Mouse (Mus musculus) kidney, postnatal 0 days (tissue): ENCODE data around the gene Zfp839. TPM values are rescaled to one million over a fixed set of nuclear protein-coding genes. Genes with fewer than 3 reads are reported as not detected.

ENCODE experiments used
- ATAC-seq: fragments of 200-750 bp; cut with Nextera tagmentation; replicated peaks from 2 replicates; pipeline ENCODE4 v1.8.0; 2017; ENCODE audit warnings: low read depth, moderate number of reproducible peaks, moderate TSS enrichment, moderate library complexity; ENCODE audit not compliant: low FRiP score
- DNase-seq: peaks from one replicate; pipeline ENCODE4 v3.0.0-alpha.2; 2016; ENCODE audit warnings: low spot score
- H3K27ac ChIP-seq: fragments of 300-500 bp; sonication (generic); 2 replicates; pipeline ENCODE4 v1.5.1; 2014; ENCODE audit warnings: mild to moderate bottlenecking
- H3K27me3 ChIP-seq: fragments of 300-500 bp; sonication (generic); 2 replicates; pipeline ENCODE4 v1.6.1; 2014; ENCODE audit warnings: low read length, mixed read lengths; ENCODE audit not compliant: insufficient read depth
- H3K36me3 ChIP-seq: fragments of 300-500 bp; sonication (generic); 2 replicates; pipeline ENCODE4 v1.6.1; 2014; ENCODE audit warnings: low read length, mixed read lengths; ENCODE audit not compliant: insufficient read depth
- H3K4me1 ChIP-seq: fragments of 300-500 bp; sonication (generic); replicated peaks from 2 replicates; pipeline ENCODE4 v1.6.1; 2014; ENCODE audit warnings: antibody characterized with exemption, low read length, mixed read lengths; ENCODE audit not compliant: insufficient read depth
- H3K4me2 ChIP-seq: fragments of 300-500 bp; sonication (generic); 2 replicates; pipeline ENCODE4 v1.6.1; 2014; ENCODE audit warnings: mild to moderate bottlenecking, low read length, moderate library complexity, mixed read lengths
- H3K4me3 ChIP-seq: fragments of 300-500 bp; sonication (generic); replicated peaks from 2 replicates; pipeline ENCODE4 v1.5.1; 2014; ENCODE audit warnings: low read depth, low read length
- H3K9ac ChIP-seq: fragments of 300-500 bp; sonication (generic); 2 replicates; pipeline ENCODE4 v1.6.1; 2014; ENCODE audit warnings: low read depth, low read length
- H3K9me3 ChIP-seq: fragments of 300-500 bp; sonication (generic); replicated peaks from 2 replicates; pipeline ENCODE4 v1.6.1; 2016; ENCODE audit warnings: low read length, inconsistent platforms, mixed read lengths
- CTCF ChIP-seq: IDR thresholded peaks from 2 replicates; pipeline ENCODE4 v1.5.1; 2016; ENCODE audit warnings: antibody characterized with exemption, low read depth, mild to moderate bottlenecking, moderate library complexity
- WGBS: fragments of 180-500 bp; shearing (Covaris S2); extraction: QIAGEN DNeasy Blood & Tissue Kit; methylation state at CpG from one replicate; pipeline ENCODE4 v1.1.7; 2014; 5-methylcytosine and 5-hydroxymethylcytosine counted together
- polyA plus RNA-seq: library from polyadenylated mRNA; unstranded; fragments of >200 nt; fragmentation: Nextera tagmentation; extraction: Ambion mirVana; gene quantifications from 2 replicates; pipeline ENCODE4 v1.2.1, GENCODE M21; 2015

Gene Zfp839
- polyA plus RNA-seq, 1 experiment from 2014 or later = 2.2 TPM

DNA sequence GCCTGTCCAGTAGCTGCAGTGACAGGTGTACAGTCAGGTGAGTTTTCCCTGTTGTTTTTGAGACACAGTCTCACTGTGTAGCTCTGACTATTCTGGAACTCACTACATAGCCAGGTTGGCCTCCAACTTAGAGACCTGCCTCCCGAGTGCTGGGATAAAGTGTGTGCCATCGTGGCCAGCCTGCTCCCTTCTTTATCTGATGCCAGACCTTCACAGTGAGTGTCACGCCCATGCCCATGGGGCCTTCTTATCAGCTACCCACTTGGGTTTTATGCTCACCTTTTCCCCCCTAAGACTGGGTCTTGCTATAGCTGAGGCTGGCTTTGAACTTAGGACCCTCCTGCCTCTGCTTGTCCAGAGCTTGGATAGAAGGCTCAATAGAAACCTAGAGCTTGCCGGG lies 20.1 kb downstream of the Zfp839 start:
- DNase-seq (no peak), ATAC-seq (no peak)
- H3K27me3 ChIP-seq = no peaks in the 10 kb centered on the region
- no peaks in the 10 kb centered on the region for H3K4me1 ChIP-seq
- H3K9ac ChIP-seq = no peak overlapping the region
- H3K4me2 ChIP-seq = no peak overlapping the region
- no peak overlapping the region for H3K4me3 ChIP-seq
- H3K36me3 ChIP-seq = peaks cover 54% of the 10 kb centered on the region
- no peak overlapping the region for H3K27ac ChIP-seq
- H3K9me3 ChIP-seq = no peaks in the 10 kb centered on the region
- no peak for TF ChIP-seq CTCF
- WGBS = 89% methylated on average over 4 of the region's 4 CpGs

GRCm38 (mm10) chr12:110871247-110871646 lies 21.2 kb downstream of the Zfp839 start:
- Histone ChIP-seq H3K27ac (no peak overlapping the region), H3K9ac (no peak overlapping the region), H3K9me3 (no peaks in the 10 kb centered on the region), H3K36me3 (peaks cover 52% of the 10 kb centered on the region), H3K4me1 (no peaks in the 10 kb centered on the region), H3K4me3 (no peak overlapping the region), H3K27me3 (no peaks in the 10 kb centered on the region), H3K4me2 (no peak overlapping the region)
- no peak for TF ChIP-seq CTCF
- WGBS = 96% methylated on average over 5 of the region's 5 CpGs
- no peak for ATAC-seq
- DNase-seq = no peak

DNA sequence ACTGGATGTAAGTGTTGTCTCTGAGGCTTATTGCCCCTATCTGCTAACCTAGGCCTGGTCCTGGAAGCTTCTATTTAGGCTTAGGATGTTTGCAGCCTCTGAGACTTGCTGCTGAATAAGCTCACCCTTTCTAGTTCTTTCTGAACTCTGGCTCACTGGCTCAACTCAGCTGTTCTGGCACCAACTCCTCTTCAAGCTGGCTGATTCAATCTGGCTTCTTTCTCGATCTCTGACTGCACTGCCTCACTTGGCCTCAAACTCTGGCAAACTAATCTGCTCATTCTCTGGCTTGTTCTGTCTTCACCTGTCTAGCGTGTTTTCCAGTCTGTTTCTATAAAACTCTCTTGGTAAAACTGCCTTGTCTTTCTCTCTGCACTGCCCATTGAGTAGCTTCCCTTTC lies 25.3 kb downstream of the Zfp839 start:
- no peaks in the 10 kb centered on the region for H3K27me3 ChIP-seq
- H3K4me2 ChIP-seq = no peak overlapping the region
- no peak overlapping the region for H3K9ac ChIP-seq
- H3K4me3 ChIP-seq = no peak overlapping the region
- WGBS = 93% methylated on average over 2 of the region's 2 CpGs
- H3K36me3 ChIP-seq = peaks cover 47% of the 10 kb centered on the region
- H3K9me3 ChIP-seq = no peaks in the 10 kb centered on the region
- ATAC-seq = no peak
- no peak for TF ChIP-seq CTCF
- no peak for DNase-seq
- no peaks in the 10 kb centered on the region for H3K4me1 ChIP-seq
- no peak overlapping the region for H3K27ac ChIP-seq

- H3K9me3 ChIP-seq = no peaks in the 10 kb centered on the region
- H3K27ac ChIP-seq = no peak overlapping the region
- no peak for DNase-seq
- H3K36me3 ChIP-seq = peaks cover 16% of the 10 kb centered on the region
- no peak for ATAC-seq
- no peaks in the 10 kb centered on the region for H3K27me3 ChIP-seq
- 86% methylated on average over 7 of the region's 7 CpGs for WGBS
- no peak overlapping the region for H3K9ac ChIP-seq
- peak; percentile 37; the same call in 1 of the 2 replicates for TF ChIP-seq CTCF
- no peaks in the 10 kb centered on the region for H3K4me1 ChIP-seq
- no peak overlapping the region for H3K4me2 ChIP-seq
- H3K4me3 ChIP-seq = no peak overlapping the region
Observed at GRCm38 (mm10) chr12:110882291-110882690, 32.2 kb downstream of the Zfp839 start.

DNA sequence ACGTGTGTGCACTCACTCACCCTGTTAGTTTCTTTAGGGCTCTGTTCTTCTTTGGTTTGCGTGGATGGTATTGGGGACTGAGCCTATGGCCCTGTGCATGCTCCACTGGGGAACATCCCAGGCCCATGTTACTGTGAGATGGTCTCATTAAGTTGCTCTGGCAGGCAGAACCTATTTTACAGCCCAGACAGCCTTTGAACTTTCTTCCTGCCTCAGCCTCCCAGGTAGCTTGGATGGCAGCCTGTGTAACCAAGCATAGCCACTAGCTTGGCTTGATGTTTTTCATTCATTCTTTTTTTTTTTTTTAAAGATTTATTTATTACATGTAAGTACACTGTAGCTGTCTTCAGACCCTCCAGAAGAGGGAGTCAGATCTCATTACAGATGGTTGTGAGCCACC lies 35.2 kb downstream of the Zfp839 start:
- no peak for DNase-seq
- ATAC-seq = no peak
- Histone ChIP-seq H3K9me3 (no peaks in the 10 kb centered on the region), H3K27me3 (no peaks in the 10 kb centered on the region), H3K4me3 (no peak overlapping the region), H3K36me3 (no peaks in the 10 kb centered on the region), H3K9ac (no peak overlapping the region), H3K4me2 (no peak overlapping the region), H3K4me1 (peaks cover 9% of the 10 kb centered on the region), H3K27ac (no peak overlapping the region)
- 75% methylated on average over 2 of the region's 2 CpGs for WGBS
- no peak for TF ChIP-seq CTCF

GRCm38 (mm10) chr12:110888106-110888505 lies 38.1 kb downstream of the Zfp839 start:
- 26% methylated on average over 12 of the region's 12 CpGs for WGBS
- peak overlapping the region; percentile 94 for H3K4me2 ChIP-seq
- H3K4me3 ChIP-seq = peak overlapping the region; percentile 82
- no peak for DNase-seq
- H3K36me3 ChIP-seq = no peaks in the 10 kb centered on the region
- H3K27ac ChIP-seq = peak overlapping the region; percentile 36; the same call in 1 of the 2 replicates
- no peak for TF ChIP-seq CTCF
- no peaks in the 10 kb centered on the region for H3K9me3 ChIP-seq
- no peak for ATAC-seq
- peak overlapping the region; percentile 75 for H3K9ac ChIP-seq
- no peaks in the 10 kb centered on the region for H3K27me3 ChIP-seq
- H3K4me1 ChIP-seq = peaks cover 9% of the 10 kb centered on the region

- Histone ChIP-seq H3K4me3 (peak overlapping the region; percentile 82), H3K27me3 (no peaks in the 10 kb centered on the region), H3K4me1 (peaks cover 9% of the 10 kb centered on the region), H3K27ac (peak overlapping the region; percentile 36; the same call in 1 of the 2 replicates), H3K36me3 (no peaks in the 10 kb centered on the region), H3K9me3 (no peaks in the 10 kb centered on the region), H3K4me2 (peak overlapping the region; percentile 94), H3K9ac (peak overlapping the region; percentile 75)
- peak; percentile 34 for DNase-seq
- WGBS = 0% methylated on average over 25 of the region's 25 CpGs
- no peak for TF ChIP-seq CTCF
- peak; percentile 50; the same call in 1 of the 2 replicates for ATAC-seq
Observed at GRCm38 (mm10) chr12:110888606-110889005, 38.6 kb downstream of the Zfp839 start.
